Mouse (Mus musculus): ENCODE data around the gene Timp4.

Timp4 gene

DNA sequence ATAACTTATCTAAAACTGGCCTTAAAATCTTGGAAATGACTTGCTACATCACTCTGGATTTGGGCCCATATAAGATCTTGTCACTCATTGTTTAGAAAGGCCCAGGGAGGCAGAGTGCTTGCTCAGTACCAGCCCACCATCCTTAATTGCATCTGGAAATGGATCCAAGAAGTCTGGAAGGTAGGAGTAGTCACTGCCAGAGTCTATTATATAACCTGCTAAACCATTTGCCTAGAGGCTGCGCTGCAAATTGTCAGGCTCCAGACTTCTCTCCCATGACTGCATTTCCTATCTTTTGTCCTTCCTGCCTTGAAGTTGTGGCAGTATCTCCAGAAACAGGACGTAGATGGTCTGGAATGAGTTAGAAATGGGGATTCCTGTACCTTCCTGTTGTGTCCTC lies 41.8 kb downstream of the Timp4 start:
- in situ Hi-C loops (cut with MboI; ENCODE audit: low sequenced_read_pairs) = loop anchor here (25.0 kb wide), 1 partner anchor 273 kb away; no protein-coding TSS in a partner anchor

DNA sequence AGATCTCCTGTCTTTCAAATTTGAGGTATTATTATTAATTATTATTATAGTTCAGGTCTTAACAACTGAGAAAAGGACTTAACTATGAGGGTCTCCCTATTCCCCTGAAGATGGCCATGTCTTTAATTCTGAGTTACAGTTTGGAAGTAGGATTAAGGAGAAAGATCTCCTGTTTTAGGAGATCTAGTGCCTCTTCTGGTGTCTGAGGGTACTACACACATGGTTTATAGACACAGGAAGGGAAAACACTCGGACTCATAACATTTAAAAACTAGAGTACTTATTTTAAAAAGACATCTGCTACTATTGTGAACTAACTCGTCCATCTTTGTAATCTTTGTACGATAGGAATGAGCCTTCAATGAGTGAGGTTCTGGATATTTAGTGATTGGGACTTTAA lies 49.0 kb downstream of the Timp4 start:
- in situ Hi-C loops (cut with MboI; ENCODE audit: low sequenced_read_pairs) = loop anchor here (25.0 kb wide), 1 partner anchor 266 kb away; no protein-coding TSS in a partner anchor

DNA sequence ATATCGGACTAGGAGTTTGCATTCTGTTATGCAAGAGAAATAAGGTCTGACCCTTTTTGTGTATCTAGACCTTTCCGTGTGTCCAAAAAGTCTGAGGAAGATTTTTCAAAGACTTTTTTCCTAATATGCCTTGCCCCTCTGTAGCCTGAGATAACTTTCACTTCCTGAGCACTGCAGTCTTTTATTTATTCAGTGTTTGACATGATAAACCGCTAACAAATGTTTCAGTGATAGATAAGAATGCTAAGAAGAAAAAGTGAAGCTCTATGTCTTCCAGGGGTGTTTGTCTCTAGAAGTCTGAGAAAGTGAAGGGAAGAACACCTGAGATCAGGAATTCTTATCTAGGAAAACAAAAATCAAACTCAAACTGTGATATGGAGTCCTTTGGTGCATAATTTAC lies 51.3 kb downstream of the Timp4 start:
- in situ Hi-C loops (cut with MboI; ENCODE audit: low sequenced_read_pairs) = loop anchor here (25.0 kb wide), 1 partner anchor 263 kb away; no protein-coding TSS in a partner anchor
